Mouse (Mus musculus): ENCODE results near the gene Stk25.

DNA sequence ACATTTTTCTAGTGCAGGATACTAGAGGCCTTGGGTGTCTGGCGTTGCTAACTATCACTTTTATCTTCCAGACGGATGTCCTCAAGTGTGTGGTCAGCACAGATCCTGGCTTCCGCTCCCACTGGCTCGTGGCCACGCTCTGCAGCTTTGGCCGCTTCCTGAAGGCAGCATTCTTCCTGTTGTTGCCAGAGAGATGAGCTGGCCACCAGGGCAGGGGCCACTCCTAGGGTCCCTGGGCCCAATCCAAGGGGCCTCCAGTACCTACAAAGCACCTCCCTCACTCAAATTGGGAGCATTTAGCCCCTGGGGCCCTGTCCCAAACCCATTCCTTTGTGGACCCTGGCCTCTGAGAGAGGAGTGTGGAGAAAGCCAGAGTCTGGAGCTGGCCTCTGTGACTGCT is 36.5 kb upstream of the Stk25 start:
- no peak for TF ChIP-seq CTCF (IDR thresholded peaks at IDR 0.05; ENCODE audit: low read depth, low read length)
- no peak for TF ChIP-seq POLR2A (IDR thresholded peaks at IDR 0.05; ENCODE audit: borderline replicate concordance, low read depth, low read length)
